Mouse (Mus musculus) hindbrain, embryonic 12.5 days (tissue): ENCODE measurements around the gene Lrrc18. TPM values are rescaled to one million over a fixed set of nuclear protein-coding genes. Genes with fewer than 3 reads are reported as not detected.

Source experiments
- ATAC-seq: fragments of 200-750 bp; cut with Nextera tagmentation; 2 replicates; pipeline ENCODE4 v1.8.0; 2017; ENCODE audit warnings: moderate TSS enrichment; ENCODE audit not compliant: low FRiP score
- H3K27ac ChIP-seq: fragments of 300-500 bp; sonication (generic); 2 replicates; pipeline ENCODE4 v1.5.1; 2016; ENCODE audit warnings: mild to moderate bottlenecking
- H3K27me3 ChIP-seq: fragments of 300-500 bp; sonication (generic); 2 replicates; pipeline ENCODE4 v1.6.1; 2016; ENCODE audit warnings: mild to moderate bottlenecking
- H3K36me3 ChIP-seq: fragments of 300-500 bp; sonication (generic); 2 replicates; pipeline ENCODE4 v1.6.1; 2016; ENCODE audit warnings: mild to moderate bottlenecking
- H3K4me1 ChIP-seq: fragments of 300-500 bp; sonication (generic); 2 replicates; pipeline ENCODE4 v1.6.1; 2016
- H3K4me2 ChIP-seq: fragments of 300-500 bp; sonication (generic); replicated peaks from 2 replicates; pipeline ENCODE4 v1.6.1; 2016; ENCODE audit warnings: mild to moderate bottlenecking
- H3K4me3 ChIP-seq: fragments of 300-500 bp; sonication (generic); 2 replicates; pipeline ENCODE4 v1.5.1; 2016; ENCODE audit warnings: mild to moderate bottlenecking
- H3K9ac ChIP-seq: fragments of 300-500 bp; sonication (generic); 2 replicates; pipeline ENCODE4 v1.6.1; 2016; ENCODE audit warnings: mild to moderate bottlenecking, moderate library complexity
- H3K9me3 ChIP-seq: fragments of 300-500 bp; sonication (generic); replicated peaks from 2 replicates; pipeline ENCODE4 v1.6.1; 2016; ENCODE audit warnings: mild to moderate bottlenecking
- WGBS: fragments of 180-500 bp; shearing (Covaris S2); methylation state at CpG from one replicate; pipeline ENCODE4 v1.1.7; 2016; 5-methylcytosine and 5-hydroxymethylcytosine counted together
- polyA plus RNA-seq: library from polyadenylated mRNA; unstranded; fragments of >200 nt; fragmentation: Nextera tagmentation; extraction: Ambion mirVana; gene quantifications from 2 replicates; pipeline ENCODE4 v1.2.1, GENCODE M21; 2016

The Lrrc18 gene
- polyA plus RNA-seq, 1 experiment from 2014 or later = 0.43 TPM

DNA sequence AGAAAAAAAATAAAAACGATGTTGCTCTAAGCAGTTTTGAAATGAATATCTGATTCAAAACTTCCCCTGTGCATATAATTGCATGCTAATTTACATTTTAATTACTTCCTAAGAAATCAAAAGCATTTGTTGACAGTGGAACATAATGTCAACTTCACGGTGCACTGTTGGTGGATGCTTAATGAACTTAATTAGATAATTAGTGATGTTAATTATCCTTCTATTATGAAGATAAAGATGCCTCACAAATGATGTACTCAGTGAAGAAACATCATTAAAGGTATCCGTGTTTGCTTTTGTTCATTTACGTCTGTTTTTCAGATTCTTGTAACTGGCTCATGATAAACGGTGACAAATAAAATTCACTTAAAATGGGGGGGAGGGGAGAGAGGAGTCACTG lies 71.8 kb downstream of the Lrrc18 start:
- 72% methylated on average over 5 of the region's 5 CpGs for WGBS
- Histone ChIP-seq H3K9ac (no peak overlapping the region), H3K27me3 (no peaks in the 10 kb centered on the region), H3K27ac (no peak overlapping the region), H3K36me3 (no peaks in the 10 kb centered on the region), H3K4me1 (no peaks in the 10 kb centered on the region), H3K4me2 (no peak overlapping the region), H3K4me3 (no peak overlapping the region), H3K9me3 (no peaks in the 10 kb centered on the region)
- ATAC-seq = no peak

Other genes starting within 250 kb of the Lrrc18 start
- 0.30 and 0.47 TPM in 2 replicates for gene Tmem273, start 205.4 kb upstream of the Lrrc18 start, polyA plus RNA-seq
- gene Fam170b, start 157.4 kb upstream of the Lrrc18 start, polyA plus RNA-seq = not detected in 2 replicates
- 7.3 and 8.2 TPM in 2 replicates for gene Vstm4, start 134.6 kb upstream of the Lrrc18 start, polyA plus RNA-seq
- 0.25 and 0.30 TPM in 2 replicates for gene Wdfy4, start 194.1 kb downstream of the Lrrc18 start, polyA plus RNA-seq
- 2.0 and 2.1 TPM in 2 replicates for gene Arhgap22, start 222.6 kb downstream of the Lrrc18 start, polyA plus RNA-seq